Mouse (Mus musculus) G1E-ER4 (cell line): ENCODE measurements at regions not wholly inside any gene's neighbourhood (a gene's known extent, or its start where the extent isn't known, plus 50 kb on each side); places are given as distances from the start of the nearest gene placed in this dataset.

Experiments
- GATA1 ChIP-seq: IDR thresholded peaks from one replicate; pipeline ENCODE4 v1.8.0; 2012; ENCODE audit warnings: low read length, inconsistent platforms

GRCm38 (mm10) chr13:85570886-85571527 lies 282.1 kb upstream of the Rasa1 start:
- no peak for TF ChIP-seq GATA1

- TF ChIP-seq GATA1 = no peak
Observed at GRCm38 (mm10) chr13:85557821-85558220, 268.9 kb upstream of the Rasa1 start.

- TF ChIP-seq GATA1 = no peak
Observed at GRCm38 (mm10) chr13:85556101-85556853, 267.3 kb upstream of the Rasa1 start.

- TF ChIP-seq GATA1 = no peak
Observed at GRCm38 (mm10) chr13:85553072-85553471, 264.1 kb upstream of the Rasa1 start.

- no peak for TF ChIP-seq GATA1
Observed at GRCm38 (mm10) chr13:85509671-85510070, 220.7 kb upstream of the Rasa1 start.

GRCm38 (mm10) chr13:85508552-85508951 lies 219.6 kb upstream of the Rasa1 start:
- TF ChIP-seq GATA1 = peak; percentile 26

GRCm38 (mm10) chr13:85507374-85508101 lies 218.6 kb upstream of the Rasa1 start:
- no peak for TF ChIP-seq GATA1

- no peak for TF ChIP-seq GATA1
Observed at GRCm38 (mm10) chr13:85506875-85507274, 217.9 kb upstream of the Rasa1 start.

- TF ChIP-seq GATA1 = peak; percentile 82
Observed at GRCm38 (mm10) chr13:85506030-85506429, 217.1 kb upstream of the Rasa1 start.

- no peak for TF ChIP-seq GATA1
Observed at GRCm38 (mm10) chr13:85505046-85505445, 216.1 kb upstream of the Rasa1 start.

- no peak for TF ChIP-seq GATA1
Observed at GRCm38 (mm10) chr13:85504001-85504400, 215.1 kb upstream of the Rasa1 start.

- TF ChIP-seq GATA1 = no peak
Observed at GRCm38 (mm10) chr13:85498696-85499095, 209.8 kb upstream of the Rasa1 start.

- TF ChIP-seq GATA1 = no peak
Observed at GRCm38 (mm10) chr13:85484790-85485189, 195.9 kb upstream of the Rasa1 start.

GRCm38 (mm10) chr13:85483348-85483747 lies 194.4 kb upstream of the Rasa1 start:
- TF ChIP-seq GATA1 = no peak

GRCm38 (mm10) chr13:85479405-85479804 lies 190.5 kb upstream of the Rasa1 start:
- no peak for TF ChIP-seq GATA1

GRCm38 (mm10) chr13:85476274-85476846 lies 187.4 kb upstream of the Rasa1 start:
- TF ChIP-seq GATA1 = no peak
